Mouse (Mus musculus) forebrain, embryonic 11.5 days (tissue): ENCODE results near the gene Spn. TPM values are rescaled to one million over a fixed set of nuclear protein-coding genes. Genes with fewer than 3 reads are reported as not detected.

Experiments
- ATAC-seq: fragments of 200-750 bp; cut with Nextera tagmentation; replicated peaks from 2 replicates; pipeline ENCODE4 v1.8.0; 2017; ENCODE audit warnings: moderate TSS enrichment; ENCODE audit not compliant: low FRiP score
- DNase-seq: peaks from one replicate; pipeline ENCODE4 v3.0.0-alpha.2; 2017; ENCODE audit warnings: low spot score
- H3K27ac ChIP-seq: fragments of 300-500 bp; sonication (generic); 2 replicates; pipeline ENCODE4 v1.5.1; 2014; ENCODE audit warnings: low read depth, low read length
- H3K27me3 ChIP-seq: fragments of 300-500 bp; sonication (generic); 2 replicates; pipeline ENCODE4 v1.6.1; 2014; ENCODE audit warnings: mild to moderate bottlenecking, low read length, mixed read lengths; ENCODE audit not compliant: control insufficient read depth, insufficient read depth
- H3K36me3 ChIP-seq: fragments of 300-500 bp; sonication (generic); 2 replicates; pipeline ENCODE4 v1.6.1; 2014; ENCODE audit warnings: mild to moderate bottlenecking, low read length, moderate library complexity, mixed read lengths; ENCODE audit not compliant: control insufficient read depth, insufficient read depth
- H3K4me1 ChIP-seq: fragments of 300-500 bp; sonication (generic); replicated peaks from 2 replicates; pipeline ENCODE4 v1.6.1; 2014; ENCODE audit warnings: low read length, mixed read lengths; ENCODE audit not compliant: control insufficient read depth, insufficient read depth
- H3K4me2 ChIP-seq: fragments of 300-500 bp; sonication (generic); 2 replicates; pipeline ENCODE4 v1.6.1; 2014; ENCODE audit warnings: low read depth, mild to moderate bottlenecking, low read length, moderate library complexity, mixed read lengths; ENCODE audit not compliant: severe bottlenecking
- H3K4me3 ChIP-seq: fragments of 300-500 bp; sonication (generic); 2 replicates; pipeline ENCODE4 v1.5.1; 2014; ENCODE audit warnings: low read depth, low read length
- H3K9ac ChIP-seq: fragments of 300-500 bp; sonication (generic); 2 replicates; pipeline ENCODE4 v1.6.1; 2014; ENCODE audit warnings: low read length
- H3K9me3 ChIP-seq: fragments of 300-500 bp; sonication (generic); 2 replicates; pipeline ENCODE4 v1.6.1; 2016; ENCODE audit warnings: low read length, mixed read lengths; ENCODE audit not compliant: control insufficient read depth
- WGBS: fragments of 180-500 bp; shearing (Covaris S2); extraction: QIAGEN DNeasy Blood & Tissue Kit; methylation state at CpG from one replicate; pipeline ENCODE4 v1.1.7; 2014; 5-methylcytosine and 5-hydroxymethylcytosine counted together
- polyA plus RNA-seq: library from polyadenylated mRNA; unstranded; fragments of >200 nt; fragmentation: Nextera tagmentation; extraction: Ambion mirVana; gene quantifications from 2 replicates; pipeline ENCODE4 v1.2.1, GENCODE M21; 2014

The Spn gene
- polyA plus RNA-seq, 1 experiment from 2014 or later, result 0.11 TPM

DNA sequence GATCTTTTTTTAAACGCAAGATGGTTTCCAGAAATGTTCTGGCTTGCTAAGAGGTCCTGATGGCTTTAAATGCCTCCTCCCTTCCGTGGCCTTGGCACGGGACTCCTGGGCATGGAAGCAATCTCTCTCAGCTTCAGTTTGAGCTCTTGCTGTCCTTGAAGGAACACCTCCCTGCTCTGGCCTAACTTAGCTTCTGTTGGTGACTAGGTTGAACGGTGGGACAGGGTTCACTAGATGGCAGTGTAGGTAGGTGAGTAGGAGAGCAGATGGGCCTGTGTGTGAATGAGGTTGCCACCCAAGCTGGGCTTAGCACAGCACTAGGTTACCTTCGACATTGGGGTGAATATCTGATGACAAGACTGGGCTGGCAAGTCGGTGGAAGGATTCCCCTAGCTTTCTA lies 33.7 kb downstream of the Spn start:
- DNase-seq, result no peak

DNA sequence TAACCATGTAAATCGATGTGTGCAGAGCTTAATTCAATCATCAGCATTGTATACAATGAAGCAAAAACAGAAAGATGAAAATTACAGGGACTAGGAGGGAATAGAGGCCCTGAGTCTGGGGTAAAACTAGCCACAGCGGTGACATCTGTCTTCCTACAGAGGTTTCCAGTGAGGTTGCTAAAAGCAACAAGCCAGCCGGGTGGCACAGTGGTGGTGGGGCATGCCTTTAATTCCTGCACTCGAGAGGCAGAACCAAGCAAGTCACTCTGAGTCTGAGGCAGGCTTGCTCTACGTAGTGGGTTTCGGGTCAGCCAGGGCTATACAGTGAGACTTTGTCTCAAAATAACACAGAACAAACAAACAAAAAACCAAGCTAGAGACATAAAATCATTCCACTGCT lies 35.5 kb downstream of the Spn start:
- 74% methylated on average over 6 of the region's 6 CpGs for WGBS
- Histone ChIP-seq H3K27ac (no peak overlapping the region), H3K4me3 (no peak overlapping the region), H3K9me3 (no peaks in the 10 kb centered on the region), H3K27me3 (no peaks in the 10 kb centered on the region), H3K9ac (no peak overlapping the region), H3K4me2 (no peak overlapping the region), H3K36me3 (no peaks in the 10 kb centered on the region), H3K4me1 (peaks cover 2% of the 10 kb centered on the region; the same call in 1 of the 2 replicates)
- DNase-seq (peak; percentile 17), ATAC-seq (no peak)

More for the DNA sequence above, 33.7 kb downstream of the Spn start:
- Histone ChIP-seq H3K27me3 (no peaks in the 10 kb centered on the region), H3K9me3 (no peaks in the 10 kb centered on the region), H3K27ac (no peak overlapping the region), H3K9ac (peak overlapping the region; percentile 67; the same call in 1 of the 2 replicates), H3K4me3 (no peak overlapping the region), H3K4me2 (no peak overlapping the region), H3K36me3 (no peaks in the 10 kb centered on the region), H3K4me1 (peaks cover 2% of the 10 kb centered on the region; the same call in 1 of the 2 replicates)
- no peak for ATAC-seq
- WGBS, result 65% methylated on average over 6 of the region's 6 CpGs

DNA sequence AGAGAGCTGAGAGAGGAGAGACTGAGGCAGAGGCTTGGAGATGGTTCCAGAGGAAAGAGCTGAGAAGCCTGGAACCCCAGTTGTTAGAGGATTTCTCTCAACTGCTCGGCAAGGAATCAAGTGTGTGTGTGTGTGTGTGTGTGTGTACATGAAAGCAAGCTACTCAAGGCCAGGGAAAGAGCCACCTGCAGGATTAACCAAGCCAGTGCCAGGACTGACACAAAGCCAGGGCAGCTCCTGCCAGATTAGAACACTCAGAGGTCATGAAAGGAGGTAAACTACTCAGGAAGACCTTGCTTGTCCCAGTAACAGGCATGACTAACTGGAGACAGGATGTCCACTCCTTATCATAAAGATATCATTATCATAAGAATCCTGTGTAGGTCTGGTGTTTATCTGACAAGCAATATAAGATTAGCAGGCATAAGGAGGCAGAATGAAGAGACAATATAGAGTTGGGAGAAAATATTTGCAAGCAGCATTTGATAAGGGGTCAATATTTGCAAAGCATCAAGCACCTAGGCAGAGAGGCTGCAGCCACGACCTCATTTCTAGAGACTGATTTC lies 36.1 kb downstream of the Spn start:
- H3K36me3 ChIP-seq, result no peaks in the 10 kb centered on the region
- no peak for ATAC-seq
- H3K27ac ChIP-seq, result no peak overlapping the region
- no peaks in the 10 kb centered on the region for H3K27me3 ChIP-seq
- WGBS, result 49% methylated on average over 2 of the region's 2 CpGs
- peak; percentile 18 for DNase-seq
- peaks cover 2% of the 10 kb centered on the region; the same call in 1 of the 2 replicates for H3K4me1 ChIP-seq
- H3K9ac ChIP-seq, result no peak overlapping the region
- H3K4me3 ChIP-seq, result no peak overlapping the region
- H3K9me3 ChIP-seq, result no peaks in the 10 kb centered on the region
- no peak overlapping the region for H3K4me2 ChIP-seq

DNA sequence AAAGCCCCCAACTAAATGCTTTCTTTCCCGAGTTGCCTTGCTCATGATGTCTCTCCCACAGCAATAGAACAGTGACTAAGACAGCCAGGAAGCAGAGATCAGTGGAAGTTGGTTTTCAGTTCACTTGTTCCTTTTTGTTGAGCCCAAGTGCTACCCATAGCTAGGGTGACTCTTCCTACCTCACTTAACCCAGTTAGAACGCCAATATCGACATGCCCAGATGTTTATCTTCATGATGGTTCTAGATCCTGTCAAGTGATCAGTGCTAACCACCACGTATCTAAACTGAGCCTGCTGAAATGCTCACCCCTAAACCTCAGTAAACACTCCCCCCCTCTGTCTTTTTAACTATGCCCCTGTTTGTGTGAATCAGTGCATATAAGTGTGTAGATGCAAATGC lies 38.1 kb downstream of the Spn start:
- H3K27me3 ChIP-seq, result no peaks in the 10 kb centered on the region
- H3K36me3 ChIP-seq, result no peaks in the 10 kb centered on the region
- H3K4me1 ChIP-seq, result no peaks in the 10 kb centered on the region; the same call in 1 of the 2 replicates
- DNase-seq (no peak), ATAC-seq (no peak)
- no peak overlapping the region for H3K9ac ChIP-seq
- no peak overlapping the region for H3K4me2 ChIP-seq
- H3K27ac ChIP-seq, result no peak overlapping the region
- no peaks in the 10 kb centered on the region for H3K9me3 ChIP-seq
- 88% methylated on average over 4 of the region's 4 CpGs for WGBS
- no peak overlapping the region for H3K4me3 ChIP-seq

DNA sequence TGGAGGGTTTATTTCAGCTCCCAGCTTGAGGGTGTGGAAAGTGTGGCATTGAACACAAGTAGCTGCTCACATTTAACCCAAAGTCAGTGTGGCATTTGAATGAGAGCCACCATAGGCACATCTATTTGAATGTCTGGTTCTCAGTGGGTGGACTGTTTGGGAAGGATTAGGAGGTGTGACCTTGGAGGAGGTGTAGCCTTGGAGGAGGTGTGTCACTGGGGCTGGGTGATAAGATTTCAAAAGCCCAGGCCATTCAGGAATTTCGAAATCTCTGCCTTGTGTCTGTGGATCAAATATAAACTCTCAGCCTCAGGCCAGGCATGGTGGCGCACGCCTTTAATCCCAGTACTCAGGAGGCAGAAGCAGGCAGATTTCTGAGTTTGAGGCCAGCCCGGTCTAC lies 38.7 kb downstream of the Spn start:
- Histone ChIP-seq H3K27ac (no peak overlapping the region), H3K27me3 (no peaks in the 10 kb centered on the region), H3K9ac (no peak overlapping the region), H3K36me3 (no peaks in the 10 kb centered on the region), H3K9me3 (no peaks in the 10 kb centered on the region), H3K4me2 (no peak overlapping the region), H3K4me3 (no peak overlapping the region), H3K4me1 (no peaks in the 10 kb centered on the region)
- DNase-seq, result peak; percentile 3
- WGBS, result 86% methylated on average over 4 of the region's 4 CpGs
- ATAC-seq, result no peak

DNA sequence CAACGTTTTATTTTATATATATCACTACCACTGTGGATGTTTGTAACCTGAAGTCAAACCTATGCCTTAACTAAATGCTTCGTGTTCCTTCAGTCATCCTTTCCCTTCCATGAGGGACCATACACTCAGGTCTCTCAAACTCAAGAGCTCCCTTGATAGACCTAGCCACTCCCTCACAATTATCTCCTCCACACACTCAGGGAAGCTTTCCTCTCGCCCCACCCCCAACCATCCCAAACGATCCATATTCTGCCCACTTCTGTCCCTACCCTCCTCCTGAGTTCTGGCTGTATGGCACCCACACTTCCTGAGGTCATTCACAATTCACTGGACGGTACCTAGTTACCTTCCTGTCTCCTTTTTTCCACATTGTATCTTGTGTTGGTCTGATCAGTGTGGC lies 39.1 kb downstream of the Spn start:
- Histone ChIP-seq H3K9ac (no peak overlapping the region), H3K4me3 (no peak overlapping the region), H3K36me3 (no peaks in the 10 kb centered on the region), H3K4me2 (no peak overlapping the region), H3K27ac (no peak overlapping the region), H3K27me3 (no peaks in the 10 kb centered on the region), H3K9me3 (no peaks in the 10 kb centered on the region), H3K4me1 (no peaks in the 10 kb centered on the region)
- ATAC-seq (no peak), DNase-seq (no peak)
- WGBS, result 85% methylated on average over 5 of the region's 5 CpGs

DNA sequence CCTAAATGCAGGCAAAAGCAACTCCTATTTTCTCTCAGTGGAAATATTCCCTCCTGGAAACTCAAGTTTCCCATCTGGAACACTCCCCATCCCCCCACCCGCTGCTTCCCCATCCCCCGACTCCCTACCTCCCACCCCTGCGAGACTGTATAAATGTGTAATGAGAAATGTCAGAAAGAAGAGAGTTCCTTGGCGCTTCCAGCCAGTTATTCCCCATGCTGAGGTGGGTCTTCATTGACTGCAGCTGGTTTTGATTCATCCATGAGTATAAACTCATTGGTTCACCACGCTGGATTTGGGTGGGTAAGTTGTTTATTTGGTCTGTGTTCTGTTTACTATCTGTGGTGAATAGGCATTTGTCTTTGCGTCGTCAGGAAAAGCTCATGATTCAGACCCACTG lies 41.2 kb downstream of the Spn start:
- H3K4me1 ChIP-seq, result no peaks in the 10 kb centered on the region
- no peaks in the 10 kb centered on the region for H3K27me3 ChIP-seq
- no peaks in the 10 kb centered on the region for H3K36me3 ChIP-seq
- ATAC-seq (no peak), DNase-seq (no peak)
- H3K27ac ChIP-seq, result no peak overlapping the region
- WGBS, result 80% methylated on average over 7 of the region's 7 CpGs
- H3K9ac ChIP-seq, result no peak overlapping the region
- no peak overlapping the region for H3K4me3 ChIP-seq
- no peaks in the 10 kb centered on the region for H3K9me3 ChIP-seq
- no peak overlapping the region for H3K4me2 ChIP-seq

DNA sequence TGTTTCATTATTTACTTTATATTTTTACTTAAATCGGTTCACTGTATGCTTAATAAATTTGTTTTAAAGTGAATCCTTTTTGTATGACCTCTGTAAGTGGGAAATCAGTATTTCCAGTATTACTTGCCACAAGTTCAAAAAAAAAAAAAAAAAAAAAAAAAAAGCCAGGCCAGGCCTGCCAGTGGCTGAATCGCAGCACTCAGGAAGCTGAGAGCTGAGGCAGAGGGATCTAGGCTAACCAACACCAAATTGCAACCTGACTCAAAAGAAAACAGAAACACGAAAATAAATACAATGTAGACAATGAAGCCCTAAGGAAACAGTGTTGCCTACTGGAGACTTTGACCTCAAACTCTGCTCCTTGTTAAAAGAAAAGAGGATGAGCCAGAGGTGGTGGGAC lies 43.7 kb downstream of the Spn start:
- no peak overlapping the region for H3K27ac ChIP-seq
- no peaks in the 10 kb centered on the region; the same call in 1 of the 2 replicates for H3K4me1 ChIP-seq
- ATAC-seq, result no peak
- DNase-seq, result no peak
- no peaks in the 10 kb centered on the region for H3K36me3 ChIP-seq
- no peak overlapping the region for H3K4me2 ChIP-seq
- H3K4me3 ChIP-seq, result no peak overlapping the region
- no peaks in the 10 kb centered on the region for H3K27me3 ChIP-seq
- H3K9me3 ChIP-seq, result no peaks in the 10 kb centered on the region
- H3K9ac ChIP-seq, result no peak overlapping the region
- WGBS, result 86% methylated on average over 3 of the region's 3 CpGs

DNA sequence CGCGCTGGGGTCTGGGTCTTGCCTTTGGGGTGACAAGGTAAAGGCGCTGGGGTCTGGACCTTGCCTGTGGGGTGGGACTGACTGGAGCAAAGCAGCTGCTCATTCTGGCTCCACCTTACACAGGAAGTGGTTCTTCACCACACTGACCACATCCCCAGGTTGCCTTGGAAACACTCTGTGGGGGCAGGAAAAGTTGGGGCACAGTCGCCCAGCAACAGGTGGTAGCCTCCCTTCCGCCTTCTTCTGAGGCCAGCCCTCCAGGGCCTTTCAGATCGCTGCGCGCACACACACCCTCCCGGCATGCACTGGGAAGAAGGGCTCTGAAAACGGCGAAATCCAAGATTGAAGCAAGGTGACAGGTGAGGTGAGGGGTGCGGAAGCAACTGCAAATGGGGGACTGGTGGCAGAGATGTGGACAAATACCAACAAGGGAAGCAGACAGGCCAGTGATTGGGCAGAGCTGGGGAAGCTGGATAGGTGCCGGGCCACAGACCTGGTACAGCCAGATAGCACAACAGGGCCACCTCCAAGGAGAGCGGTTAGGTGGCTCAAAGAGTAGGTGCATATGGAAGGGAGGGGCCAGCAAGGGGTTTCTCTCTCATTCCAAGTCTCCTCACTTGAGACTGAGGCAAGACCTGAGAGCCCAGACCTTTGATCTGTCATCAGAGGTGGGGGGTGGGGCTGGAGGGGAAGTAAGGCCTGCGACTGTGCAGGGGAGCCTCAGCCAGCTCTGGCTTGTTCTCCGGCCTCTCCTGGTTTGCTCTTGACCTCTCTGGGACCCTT lies 46.3 kb downstream of the Spn start, which contains the start of gene AI467606:
AI467606 (plus strand) TSS at position 246 of the 783 bp plus-strand sequence.
- ATAC-seq (no peak), DNase-seq (peak; percentile 55)
- H3K9ac ChIP-seq, result no peak within 1 kb of the TSS
- no peaks in the 10 kb centered on the region for H3K27me3 ChIP-seq
- no peaks in the 10 kb centered on the region for H3K36me3 ChIP-seq
- H3K4me1 ChIP-seq, result no peaks in the 10 kb centered on the region; the same call in 1 of the 2 replicates
- no peak within 1 kb of the TSS for H3K4me2 ChIP-seq
- H3K27ac ChIP-seq, result no peak within 1 kb of the TSS
- no peaks in the 10 kb centered on the region for H3K9me3 ChIP-seq
- WGBS, result 80% methylated on average over 16 of the region's 16 CpGs
- no peak within 1 kb of the TSS for H3K4me3 ChIP-seq
